20 mouse cellular contexts compared by ENCODE assay signal in the genomic region with DNA sequence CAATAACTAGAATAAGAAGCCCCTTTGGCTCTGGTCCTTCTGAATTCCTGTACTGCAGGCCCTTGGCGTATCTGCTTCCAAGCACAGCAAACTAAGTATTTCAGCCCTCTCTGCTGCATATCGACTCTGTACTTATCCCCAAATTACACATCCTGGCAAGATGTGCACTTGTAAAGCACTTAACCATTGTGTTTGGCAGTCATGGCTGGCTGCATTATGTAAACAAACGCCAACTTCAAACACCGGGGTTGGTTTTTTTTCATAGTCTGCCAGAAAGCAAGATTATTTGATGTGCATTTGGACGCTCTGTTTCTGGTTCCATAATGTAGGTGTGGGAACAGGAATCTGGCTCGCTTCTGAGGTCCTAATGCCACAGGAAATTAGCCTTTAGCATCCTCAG.
DNase-seq lines count a peak whose midpoint lies in the region; ATAC-seq and TF ChIP-seq lines count a peak whose summit lies in the region.
"Had no signal": no experiment of that assay in that cellular context is flagged by ENCODE, and none has a peak within 500 bp of the region (broad histone marks: within the 10 kb centered on the region; RNA-seq: fewer than 3 reads in every experiment).

No protein-coding gene starts in this region.

- no peak for TF ChIP-seq POLR2A in kidney, adult 2 months (IDR thresholded peaks at IDR 0.05; ENCODE audit: low read depth, low read length)

- no peaks in the 10 kb centered on the region for H3K36me3 ChIP-seq in hindbrain, postnatal 0 days (ENCODE audit: insufficient read depth, low read length)
- H3K36me3 ChIP-seq in hindbrain, embryonic 14.5 days (replicated peaks; ENCODE audit: control insufficient read depth, insufficient read depth): no peaks in the 10 kb centered on the region
- H3K36me3 ChIP-seq in lung, embryonic 16.5 days (ENCODE audit: control insufficient read depth, insufficient read depth, low read length): no peaks in the 10 kb centered on the region
- H3K36me3 ChIP-seq in kidney, adult 2 months (ENCODE audit: control insufficient read depth, insufficient read depth, low read length): no peaks in the 10 kb centered on the region
- H3K36me3 ChIP-seq: embryonic facial prominence, embryonic 13.5 days; forebrain, embryonic 10.5 days; heart, embryonic 15.5 days had no signal

- no peak for TF ChIP-seq CTCF in hindbrain, postnatal 0 days (IDR thresholded peaks at IDR 0.05; ENCODE audit: low read depth)
- no peak for TF ChIP-seq CTCF in kidney, adult 2 months (conservative IDR thresholded peaks at IDR 0.05; ENCODE audit: insufficient read depth, insufficient read length, low read depth, low read length)

- no peak overlapping the region for H3K9ac ChIP-seq in hindbrain, postnatal 0 days (replicated peaks; ENCODE audit: low read length)
- H3K9ac ChIP-seq in hindbrain, embryonic 14.5 days: no peak overlapping the region
- no peak overlapping the region for H3K9ac ChIP-seq in lung, embryonic 16.5 days (ENCODE audit: low read length)
- H3K9ac ChIP-seq: embryonic facial prominence, embryonic 13.5 days; heart, embryonic 15.5 days had no signal

- H3K4me3 ChIP-seq in hindbrain, postnatal 0 days (ENCODE audit: low read length): no peak overlapping the region
- H3K4me3 ChIP-seq in hindbrain, embryonic 14.5 days (replicated peaks; ENCODE audit: low read length): no peak overlapping the region
- no peak overlapping the region for H3K4me3 ChIP-seq in lung, embryonic 16.5 days (ENCODE audit: low read length)
- H3K4me3 ChIP-seq in kidney, adult 2 months (ENCODE audit: insufficient read depth, low read depth, low read length): no peak overlapping the region
- H3K4me3 ChIP-seq: embryonic facial prominence, embryonic 13.5 days; forebrain, embryonic 10.5 days; heart, adult 2 months; heart, embryonic 15.5 days had no signal

- H3K9me3 ChIP-seq in hindbrain, postnatal 0 days (ENCODE audit: low read length): no peaks in the 10 kb centered on the region
- H3K9me3 ChIP-seq in hindbrain, embryonic 14.5 days (ENCODE audit: control insufficient read depth, low read length): no peaks in the 10 kb centered on the region
- H3K9me3 ChIP-seq in lung, embryonic 16.5 days (ENCODE audit: control insufficient read depth, low read length): no peaks in the 10 kb centered on the region
- H3K9me3 ChIP-seq: embryonic facial prominence, embryonic 13.5 days; forebrain, embryonic 10.5 days; heart, embryonic 15.5 days had no signal

- H3K4me1 ChIP-seq in hindbrain, postnatal 0 days (ENCODE audit: insufficient read depth, low read length): no peaks in the 10 kb centered on the region
- 0 out of 2 replicates have a peak, but pooled peaks cover 4% of the 10 kb centered on the region for H3K4me1 ChIP-seq in hindbrain, embryonic 14.5 days (replicated peaks; ENCODE audit: control insufficient read depth, insufficient read depth, low read length)
- peaks cover 9% of the 10 kb centered on the region for H3K4me1 ChIP-seq in lung, embryonic 16.5 days (replicated peaks; ENCODE audit: control insufficient read depth, insufficient read depth, low read length)
- H3K4me1 ChIP-seq in kidney, adult 2 months (ENCODE audit: control insufficient read depth, insufficient read depth, low read length): peaks cover 4% of the 10 kb centered on the region; the same call in 1 of the 2 replicates
- H3K4me1 ChIP-seq: embryonic facial prominence, embryonic 13.5 days; heart, embryonic 15.5 days had no signal

- peak; percentile 12 for DNase-seq in hindbrain, postnatal 0 days (ENCODE audit: low spot score)
- no peak for DNase-seq in hindbrain, embryonic 14.5 days (ENCODE audit: low spot score)
- no peak for DNase-seq in lung, postnatal 14 days
- DNase-seq in brain, adult 2 months (ENCODE audit: low read depth, low spot score): peak; percentile 45
- no peak for DNase-seq in kidney, adult 2 months
- DNase-seq: adrenal gland, adult 8-10 months; adrenal gland, postnatal 36 days; cerebellum, adult 11-12 months; cerebellum, adult 9-10 months; cerebellum, postnatal 25 days; gastrocnemius, postnatal 10 days; heart, adult 2 months; heart, postnatal 14 days had no signal

- H3K4me2 ChIP-seq in hindbrain, postnatal 0 days (ENCODE audit: low read depth, low read length): no peak overlapping the region
- no peak overlapping the region for H3K4me2 ChIP-seq in hindbrain, embryonic 14.5 days (replicated peaks)
- H3K4me2 ChIP-seq in lung, embryonic 16.5 days (ENCODE audit: low read depth, low read length): no peak overlapping the region
- H3K4me2 ChIP-seq: embryonic facial prominence, embryonic 13.5 days; heart, embryonic 11.5 days; heart, embryonic 15.5 days had no signal

- no peak for ATAC-seq in hindbrain, postnatal 0 days
- ATAC-seq in hindbrain, embryonic 14.5 days (ENCODE audit: low FRiP score): no peak
- peak; percentile 34; the same call in 1 of the 2 replicates for ATAC-seq in lung, embryonic 16.5 days (ENCODE audit: low read depth)
- ATAC-seq: forebrain, embryonic 16.5 days; hindbrain, embryonic 16.5 days had no signal

- 53% methylated on average over 6 of the region's 6 CpGs for WGBS in hindbrain, postnatal 0 days
- WGBS in hindbrain, embryonic 14.5 days: 67% methylated on average over 6 of the region's 6 CpGs
- WGBS in lung, embryonic 16.5 days: 15% methylated on average over 6 of the region's 6 CpGs
- WGBS in kidney, adult 2 months: 47% methylated on average over 6 of the region's 6 CpGs

- H3K27me3 ChIP-seq in hindbrain, postnatal 0 days (ENCODE audit: insufficient read depth, low read length): no peaks in the 10 kb centered on the region
- no peaks in the 10 kb centered on the region for H3K27me3 ChIP-seq in hindbrain, embryonic 14.5 days (ENCODE audit: control insufficient read depth, insufficient read depth, low read length)
- H3K27me3 ChIP-seq in lung, embryonic 16.5 days (ENCODE audit: control insufficient read depth, insufficient read depth, low read depth, low read length): no peaks in the 10 kb centered on the region
- no peaks in the 10 kb centered on the region for H3K27me3 ChIP-seq in kidney, adult 2 months (replicated peaks; ENCODE audit: control insufficient read depth, insufficient read depth, low read length)
- H3K27me3 ChIP-seq: embryonic facial prominence, embryonic 13.5 days; heart, embryonic 15.5 days had no signal

- H3K27ac ChIP-seq in hindbrain, postnatal 0 days: no peak overlapping the region
- H3K27ac ChIP-seq in hindbrain, embryonic 14.5 days: no peak overlapping the region
- no peak overlapping the region for H3K27ac ChIP-seq in lung, embryonic 16.5 days (ENCODE audit: low read length)
- no peak overlapping the region for H3K27ac ChIP-seq in kidney, adult 2 months (ENCODE audit: insufficient read depth, low read depth, low read length)
- H3K27ac ChIP-seq: embryonic facial prominence, embryonic 13.5 days; forebrain, embryonic 10.5 days; heart, adult 2 months; heart, embryonic 15.5 days had no signal

Comparison
In these comparisons a context has a peak if more than half of its experiments do, and no peak if none do; other contexts are left out.
1. DNase-seq: peak in hindbrain, postnatal 0 days (single experiment) and brain, adult 2 months (single experiment); none in hindbrain, embryonic 14.5 days (single experiment), lung, postnatal 14 days (single experiment) and kidney, adult 2 months (single experiment).